Mouse (Mus musculus) urinary bladder, postnatal 10 days (tissue): ENCODE data around the gene Fam189a1.
A peak's percentile ranks its signal among the peaks of the same experiment; 100 is the strongest.

Experiments used
- DNase-seq: peaks from one replicate; pipeline ENCODE4 v3.0.0; 2022; ENCODE audit warnings: low spot score

Fam189a1 gene

GRCm38 (mm10) chr7:64880415-64880814 lies 276.0 kb downstream of the Fam189a1 start:
- DNase-seq = no peak

GRCm38 (mm10) chr7:64874941-64875340 lies 281.4 kb downstream of the Fam189a1 start:
- DNase-seq = no peak

GRCm38 (mm10) chr7:64873266-64873665 lies 283.1 kb downstream of the Fam189a1 start:
- no peak for DNase-seq

GRCm38 (mm10) chr7:64872743-64873241 lies 283.6 kb downstream of the Fam189a1 start, which contains the start of gene Nsmce3:
Gene Nsmce3 (minus strand): TSS chr7:64872997.
- DNase-seq = peak; percentile 83

- no peak for DNase-seq
Measured at GRCm38 (mm10) chr7:64871987-64872742, 284.2 kb downstream of the Fam189a1 start.

GRCm38 (mm10) chr7:64869549-64870065 lies 286.8 kb downstream of the Fam189a1 start:
- no peak for DNase-seq

GRCm38 (mm10) chr7:64863538-64863937 lies 292.8 kb downstream of the Fam189a1 start:
- DNase-seq = no peak

- no peak for DNase-seq
Measured at GRCm38 (mm10) chr7:64862978-64863377, 293.4 kb downstream of the Fam189a1 start.

GRCm38 (mm10) chr7:64856526-64857082 lies 299.8 kb downstream of the Fam189a1 start:
- DNase-seq = no peak

GRCm38 (mm10) chr7:64855976-64856375 lies 300.4 kb downstream of the Fam189a1 start:
- DNase-seq = no peak

GRCm38 (mm10) chr7:64855389-64855927 lies 300.9 kb downstream of the Fam189a1 start:
- no peak for DNase-seq

- no peak for DNase-seq
Measured at GRCm38 (mm10) chr7:64850791-64851190, 305.6 kb downstream of the Fam189a1 start.

- DNase-seq = no peak
Measured at GRCm38 (mm10) chr7:64847366-64847899, 308.9 kb downstream of the Fam189a1 start.

GRCm38 (mm10) chr7:64846061-64846460 lies 310.3 kb downstream of the Fam189a1 start:
- no peak for DNase-seq

- no peak for DNase-seq
Measured at GRCm38 (mm10) chr7:64840946-64841659, 315.3 kb downstream of the Fam189a1 start.

- DNase-seq = no peak
Measured at GRCm38 (mm10) chr7:64840576-64840895, 315.8 kb downstream of the Fam189a1 start.

- DNase-seq = no peak
Measured at GRCm38 (mm10) chr7:64839801-64840575, 316.4 kb downstream of the Fam189a1 start.

GRCm38 (mm10) chr7:64839281-64839680 lies 317.1 kb downstream of the Fam189a1 start:
- DNase-seq = no peak

- no peak for DNase-seq
Measured at GRCm38 (mm10) chr7:64830214-64830995, 326.0 kb downstream of the Fam189a1 start.

- no peak for DNase-seq
Measured at GRCm38 (mm10) chr7:64821081-64821480, 335.3 kb downstream of the Fam189a1 start.

GRCm38 (mm10) chr7:64819683-64820082 lies 336.7 kb downstream of the Fam189a1 start:
- no peak for DNase-seq
